Mouse (Mus musculus): ENCODE measurements around the gene Kxd1. TPM values are rescaled to one million over a fixed set of nuclear protein-coding genes. Genes with fewer than 3 reads are reported as not detected.

Kxd1 gene
- polyA plus RNA-seq, 1 experiment, result 116 TPM

- Histone ChIP-seq H3K27ac (replicated peaks; ENCODE audit: low read depth, low read length) (0 out of 2 replicates have a peak overlapping the region, but pooled peaks have one; percentile 8), H3K4me3 (ENCODE audit: insufficient read depth, low read depth, low read length) (no peak overlapping the region), H3K4me1 (ENCODE audit: control insufficient read depth, insufficient read depth, insufficient read length, low read length) (peaks cover 59% of the 10 kb centered on the region)
These were observed 30.6 kb upstream of the Kxd1 start for GRCm38 (mm10) chr8:70558334-70558733.

GRCm38 (mm10) chr8:70555079-70555747, 27.5 kb upstream of the Kxd1 start:
- Histone ChIP-seq H3K27ac (replicated peaks; ENCODE audit: low read depth, low read length) (no peak overlapping the region), H3K4me1 (ENCODE audit: control insufficient read depth, insufficient read depth, insufficient read length, low read length) (peaks cover 54% of the 10 kb centered on the region)

GRCm38 (mm10) chr8:70553740-70554139, 26.0 kb upstream of the Kxd1 start:
- peaks cover 45% of the 10 kb centered on the region for H3K4me1 ChIP-seq (ENCODE audit: control insufficient read depth, insufficient read depth, insufficient read length, low read length)

More at GRCm38 (mm10) chr8:70555079-70555747, 27.5 kb upstream of the Kxd1 start:
- H3K4me3 ChIP-seq (ENCODE audit: insufficient read depth, low read depth, low read length), result no peak overlapping the region

GRCm38 (mm10) chr8:70552836-70553235, 25.1 kb upstream of the Kxd1 start:
- Histone ChIP-seq H3K4me3 (ENCODE audit: insufficient read depth, low read depth, low read length) (no peak overlapping the region), H3K4me1 (ENCODE audit: control insufficient read depth, insufficient read depth, insufficient read length, low read length) (peaks cover 43% of the 10 kb centered on the region), H3K27ac (replicated peaks; ENCODE audit: low read depth, low read length) (no peak overlapping the region)

More at GRCm38 (mm10) chr8:70553740-70554139, 26.0 kb upstream of the Kxd1 start:
- Histone ChIP-seq H3K27ac (replicated peaks; ENCODE audit: low read depth, low read length) (no peak overlapping the region), H3K4me3 (ENCODE audit: insufficient read depth, low read depth, low read length) (no peak overlapping the region)

- Histone ChIP-seq H3K4me1 (ENCODE audit: control insufficient read depth, insufficient read depth, insufficient read length, low read length) (peaks cover 48% of the 10 kb centered on the region), H3K27ac (replicated peaks; ENCODE audit: low read depth, low read length) (peak overlapping the region; percentile 20), H3K4me3 (ENCODE audit: insufficient read depth, low read depth, low read length) (no peak overlapping the region)
These were observed 23.9 kb upstream of the Kxd1 start for GRCm38 (mm10) chr8:70551558-70552161.

- H3K4me3 ChIP-seq (ENCODE audit: insufficient read depth, low read depth, low read length), result no peak overlapping the region
- H3K27ac ChIP-seq (replicated peaks; ENCODE audit: low read depth, low read length), result no peak overlapping the region
- H3K4me1 ChIP-seq (ENCODE audit: control insufficient read depth, insufficient read depth, insufficient read length, low read length), result peaks cover 56% of the 10 kb centered on the region
These were observed 21.8 kb upstream of the Kxd1 start for GRCm38 (mm10) chr8:70549412-70550184.

- H3K27ac ChIP-seq (replicated peaks; ENCODE audit: low read depth, low read length), result no peak overlapping the region
- H3K4me1 ChIP-seq (ENCODE audit: control insufficient read depth, insufficient read depth, insufficient read length, low read length), result peaks cover 55% of the 10 kb centered on the region
- H3K4me3 ChIP-seq (ENCODE audit: insufficient read depth, low read depth, low read length), result no peak overlapping the region
These were observed 20.0 kb upstream of the Kxd1 start for GRCm38 (mm10) chr8:70547762-70548161.

GRCm38 (mm10) chr8:70546412-70546811, 18.7 kb upstream of the Kxd1 start:
- no peak overlapping the region for H3K27ac ChIP-seq (replicated peaks; ENCODE audit: low read depth, low read length)
- peaks cover 44% of the 10 kb centered on the region for H3K4me1 ChIP-seq (ENCODE audit: control insufficient read depth, insufficient read depth, insufficient read length, low read length)
- no peak overlapping the region for H3K4me3 ChIP-seq (ENCODE audit: insufficient read depth, low read depth, low read length)

GRCm38 (mm10) chr8:70544200-70544687, 16.5 kb upstream of the Kxd1 start:
- H3K4me3 ChIP-seq (ENCODE audit: insufficient read depth, low read depth, low read length), result no peak overlapping the region
- peaks cover 47% of the 10 kb centered on the region for H3K4me1 ChIP-seq (ENCODE audit: control insufficient read depth, insufficient read depth, insufficient read length, low read length)
- peak overlapping the region; percentile 83 for H3K27ac ChIP-seq (replicated peaks; ENCODE audit: low read depth, low read length)

- Histone ChIP-seq H3K4me1 (ENCODE audit: control insufficient read depth, insufficient read depth, insufficient read length, low read length) (peaks cover 38% of the 10 kb centered on the region), H3K4me3 (ENCODE audit: insufficient read depth, low read depth, low read length) (peak overlapping the region; percentile 87), H3K27ac (replicated peaks; ENCODE audit: low read depth, low read length) (0 out of 2 replicates have a peak overlapping the region, but pooled peaks have one; percentile 7)
These were observed 13.3 kb upstream of the Kxd1 start for GRCm38 (mm10) chr8:70541081-70541480.

GRCm38 (mm10) chr8:70540507-70541071, 12.8 kb upstream of the Kxd1 start:
- Histone ChIP-seq H3K4me1 (ENCODE audit: control insufficient read depth, insufficient read depth, insufficient read length, low read length) (peaks cover 35% of the 10 kb centered on the region), H3K4me3 (ENCODE audit: insufficient read depth, low read depth, low read length) (peak overlapping the region; percentile 87), H3K27ac (replicated peaks; ENCODE audit: low read depth, low read length) (peak overlapping the region; percentile 7)

- H3K27ac ChIP-seq (replicated peaks; ENCODE audit: low read depth, low read length), result peak overlapping the region; percentile 89
- H3K4me3 ChIP-seq (ENCODE audit: insufficient read depth, low read depth, low read length), result peak overlapping the region; percentile 87
- H3K4me1 ChIP-seq (ENCODE audit: control insufficient read depth, insufficient read depth, insufficient read length, low read length), result peaks cover 31% of the 10 kb centered on the region
These were observed 12.3 kb upstream of the Kxd1 start for GRCm38 (mm10) chr8:70540013-70540506.

- Histone ChIP-seq H3K27ac (replicated peaks; ENCODE audit: low read depth, low read length) (peak within 1 kb of the TSS; percentile 92), H3K4me1 (ENCODE audit: control insufficient read depth, insufficient read depth, insufficient read length, low read length) (peaks cover 26% of the 10 kb centered on the region), H3K4me3 (ENCODE audit: insufficient read depth, low read depth, low read length) (peak within 1 kb of the TSS; percentile 87)
These were observed 11.5 kb upstream of the Kxd1 start, which contains the start of gene Ell for GRCm38 (mm10) chr8:70539077-70539813. TSS of gene Ell (plus strand) at chr8:70539457.

- Histone ChIP-seq H3K27ac (replicated peaks; ENCODE audit: low read depth, low read length) (peak overlapping the region; percentile 92), H3K4me1 (ENCODE audit: control insufficient read depth, insufficient read depth, insufficient read length, low read length) (peaks cover 21% of the 10 kb centered on the region), H3K4me3 (ENCODE audit: insufficient read depth, low read depth, low read length) (peak overlapping the region; percentile 72)
These were observed 10.9 kb upstream of the Kxd1 start for GRCm38 (mm10) chr8:70538633-70539076.
